Mouse (Mus musculus) G1E (cell line): ENCODE results near the gene B3gnt9.

Source experiments
- CTCF ChIP-seq: IDR thresholded peaks from 2 replicates; pipeline ENCODE4 v1.5.1; 2012; ENCODE audit warnings: low read depth, low read length, inconsistent platforms, mixed read lengths
- POLR2AphosphoS5 ChIP-seq: IDR thresholded peaks from 2 replicates; pipeline ENCODE4 v1.6.1; 2012; ENCODE audit warnings: low read depth, low read length, inconsistent platforms; ENCODE audit not compliant: insufficient replicate concordance

DNA sequence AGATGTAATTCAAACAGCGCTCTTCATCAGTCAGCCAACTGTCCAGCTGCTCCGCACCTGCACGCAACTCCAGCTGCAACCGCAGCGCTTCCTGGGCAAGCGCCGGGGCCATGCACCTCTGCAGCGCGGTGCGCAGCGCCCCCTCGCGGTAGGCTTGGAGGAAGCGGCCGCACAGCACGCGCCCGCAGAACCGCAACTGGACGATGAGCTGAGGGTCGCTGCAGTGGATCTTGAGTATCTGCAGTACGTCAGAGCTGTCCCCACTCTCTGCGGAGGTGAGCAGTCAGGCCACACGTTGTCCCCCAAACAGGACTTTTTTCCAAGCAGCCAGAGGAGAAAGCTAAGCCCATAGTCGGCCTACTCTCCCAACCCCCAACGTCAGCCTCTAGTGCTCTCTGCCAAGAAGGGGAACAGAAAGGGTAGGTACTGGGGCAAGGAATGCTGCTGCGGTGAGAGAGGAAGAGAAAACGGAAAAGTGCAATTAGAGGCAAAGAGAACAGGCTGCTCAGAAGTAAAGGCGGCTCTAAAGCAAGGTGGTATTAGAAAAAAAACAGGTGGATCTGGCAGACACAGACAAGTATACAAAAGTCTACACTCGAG, 4.9 kb upstream of the B3gnt9 start:
- TF ChIP-seq CTCF (peak; percentile 83), POLR2AphosphoS5 (no peak)
